Mouse (Mus musculus) embryonic stem cell, embryonic (primary cell): ENCODE data around the gene Insrr.
"Not testable (repeated sequence)": the region's sequence is repeated elsewhere in the genome, so short reads cannot be mapped to it uniquely, and the experiment has no call there.

ENCODE experiments used
- CTCF ChIA-PET, 4 experiments: fragments of 300-600 bp in 2 of 4; fragments of 350-600 bp in 2 of 4; sonication (Branson Sonifier 250); formaldehyde crosslinking; loops; one replicate each; lab custom pipeline; 2022; ENCODE audit warnings: inconsistent platforms in 2 of 4; lab: Charles Lee
- POLR2A ChIA-PET, 4 experiments: fragments of 300-600 bp in 2 of 4; fragments of 350-600 bp in 2 of 4; sonication (Branson Sonifier 250); formaldehyde crosslinking; loops; one replicate each; lab custom pipeline; 2022; ENCODE audit warnings: antibody characterized with exemption in 4 of 4, inconsistent platforms in 1 of 4; lab: Charles Lee

Insrr gene

DNA sequence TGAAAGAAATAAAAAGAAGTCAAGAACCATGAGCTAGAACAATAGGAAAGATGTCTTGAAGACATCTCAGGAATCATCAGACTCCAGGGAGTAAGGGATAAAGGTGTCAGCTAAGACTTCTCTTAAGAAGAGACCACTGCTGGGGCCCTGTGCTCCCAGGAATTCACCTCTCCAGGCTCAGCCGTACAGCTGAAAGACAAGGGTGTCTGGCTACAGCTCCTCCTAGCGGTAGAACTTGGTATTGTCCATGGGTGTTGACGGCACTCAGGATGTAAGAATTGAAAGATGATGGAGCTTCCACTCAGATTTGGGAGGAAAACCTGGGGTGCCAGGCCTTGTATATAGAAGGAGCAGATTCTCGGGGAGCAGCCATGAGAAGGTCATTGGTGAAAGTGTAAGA is 41.9 kb downstream of the Insrr start:
- POLR2A ChIA-PET, result interaction anchor here (0.6 to 3.6 kb wide), 18 partner anchors 9 to 299 kb away, joined by 3 to 12 read pairs (median 4); partner anchors contain the start of gene Hdgf (in 1 of the 4)
- CTCF ChIA-PET, result interaction anchor here (0.5 to 4.3 kb wide), 117 partner anchors 8 to 1136 kb away, joined by 3 to 38 read pairs (median 4); partner anchors contain the start of genes Insrr (in 3 of the 4), Lrrc71 (in 3 of the 4), Ntrk1 (in 3 of the 4) and Prcc (in 2 of the 4)

DNA sequence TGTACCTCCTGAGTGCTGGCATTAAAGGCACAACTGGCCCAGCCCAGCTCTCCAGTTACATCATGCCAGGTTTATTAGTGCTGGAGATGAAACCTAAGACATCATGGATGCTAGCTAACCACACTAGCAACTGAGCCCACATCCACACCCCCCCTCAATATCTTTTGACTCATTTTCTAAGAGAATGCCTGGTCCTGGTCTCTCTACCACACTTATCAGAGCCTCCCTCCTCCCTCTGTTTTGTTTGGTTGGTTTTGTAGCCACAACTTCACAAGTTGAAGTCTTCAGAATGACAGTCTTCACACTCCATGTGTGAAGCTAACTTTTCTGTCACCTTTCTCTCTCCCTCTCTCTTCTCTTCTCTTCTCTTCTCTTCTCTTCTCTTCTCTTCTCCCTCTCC is 44.1 kb downstream of the Insrr start:
- POLR2A ChIA-PET, result interaction anchor here in 2 of 4 experiments (0.6 to 3.6 kb wide), 4 partner anchors 10 to 309 kb away, joined by 4 to 12 read pairs (median 6); no protein-coding TSS in a partner anchor
- CTCF ChIA-PET, result interaction anchor here in 2 of 4 experiments (2.9 to 4.3 kb wide), 3 partner anchors 13 to 71 kb away, joined by 24 to 38 read pairs (median 29); partner anchors contain the start of gene Ntrk1 (in 1 of the 2)

- POLR2A ChIA-PET, result interaction anchor here in 1 of 4 experiments (0.8 kb wide), 1 partner anchor 130 kb away, joined by 3 read pairs; no protein-coding TSS in a partner anchor
- CTCF ChIA-PET, result interaction anchor here in 2 of 4 experiments (0.9 to 1.2 kb wide), 3 partner anchors 11 to 16 kb away, joined by 3 read pairs; no protein-coding TSS in a partner anchor
Measured at GRCm38 (mm10) chr3:87844981-87845380, 48.2 kb downstream of the Insrr start.

DNA sequence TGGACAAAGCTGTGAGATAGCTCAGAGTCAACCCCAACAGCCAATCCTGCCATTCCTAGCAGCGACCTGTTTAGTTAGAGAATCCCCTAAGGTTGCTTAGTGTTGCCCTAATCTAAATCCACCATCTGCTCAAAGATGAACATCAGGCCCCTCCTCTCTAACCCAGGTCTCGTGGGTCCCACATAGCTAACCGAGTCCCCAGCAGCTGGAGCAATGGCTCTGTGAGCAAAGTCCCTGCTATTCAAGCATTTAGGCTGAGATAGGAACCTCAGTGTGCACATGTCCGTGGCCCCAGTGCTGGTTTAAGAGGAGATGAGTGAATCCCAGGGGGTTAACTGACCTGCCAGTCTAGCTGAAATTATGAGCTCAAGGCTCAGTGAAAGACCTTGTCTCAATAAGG is 49.4 kb downstream of the Insrr start:
- POLR2A ChIA-PET, result interaction anchor here in 3 of 4 experiments (0.5 to 1.5 kb wide), 3 partner anchors 9 to 81 kb away, joined by 3 read pairs; no protein-coding TSS in a partner anchor
- CTCF ChIA-PET, result interaction anchor here in 3 of 4 experiments (0.5 to 3.4 kb wide), 7 partner anchors 8 to 172 kb away, joined by 3 to 19 read pairs (median 4); no protein-coding TSS in a partner anchor

- POLR2A ChIA-PET, result interaction anchor here in 2 of 4 experiments (0.5 to 1.5 kb wide), 3 partner anchors 9 to 81 kb away, joined by 3 read pairs; no protein-coding TSS in a partner anchor
Measured at GRCm38 (mm10) chr3:87846650-87847110, 49.9 kb downstream of the Insrr start, which contains the start of gene Sh2d2a. Gene Sh2d2a, plus strand, starts transcription at chr3:87846755.

DNA sequence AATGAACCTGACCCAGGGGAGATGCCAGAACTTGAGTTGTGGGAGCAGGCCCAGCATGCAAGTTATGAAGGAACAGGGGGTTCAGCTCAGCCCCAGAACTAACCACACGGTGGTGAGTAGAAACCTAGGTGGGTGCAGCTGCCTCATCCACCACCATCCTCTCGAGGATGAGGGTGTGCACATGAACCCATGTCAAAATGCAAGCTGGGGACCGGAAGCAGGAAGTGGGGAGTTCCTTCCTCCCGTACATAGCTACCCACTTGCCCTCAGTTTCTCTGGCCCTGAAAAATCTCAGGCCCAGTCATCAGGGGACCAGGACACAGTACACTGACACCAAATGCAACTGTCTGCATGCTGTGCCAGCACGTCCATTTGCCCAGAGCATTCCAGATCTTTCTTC is 50.9 kb downstream of the Insrr start:
- ChIA-PET POLR2A (interaction anchor here in 3 of 4 experiments (0.6 to 1.7 kb wide), 12 partner anchors 9 to 358 kb away, joined by 3 to 4 read pairs (median 3); partner anchors contain the start of gene Prcc (in 1 of the 3)), CTCF (interaction anchor here (0.9 to 3.4 kb wide), 3 partner anchors 9 kb away, joined by 3 to 19 read pairs (median 8); no protein-coding TSS in a partner anchor)

More at GRCm38 (mm10) chr3:87846650-87847110, 49.9 kb downstream of the Insrr start, which contains the start of gene Sh2d2a:
- CTCF ChIA-PET, result interaction anchor here in 2 of 4 experiments (0.6 to 3.4 kb wide), 3 partner anchors 8 to 164 kb away, joined by 3 to 19 read pairs (median 4); no protein-coding TSS in a partner anchor

- CTCF ChIA-PET, result interaction anchor here (0.6 to 3.4 kb wide), 4 partner anchors 9 to 119 kb away, joined by 3 to 19 read pairs (median 5); no protein-coding TSS in a partner anchor
- POLR2A ChIA-PET, result interaction anchor here in 1 of 4 experiments (1.4 to 1.7 kb wide), 2 partner anchors 11 to 17 kb away, joined by 4 read pairs; no protein-coding TSS in a partner anchor
Measured at GRCm38 (mm10) chr3:87849117-87849516, 52.4 kb downstream of the Insrr start.

DNA sequence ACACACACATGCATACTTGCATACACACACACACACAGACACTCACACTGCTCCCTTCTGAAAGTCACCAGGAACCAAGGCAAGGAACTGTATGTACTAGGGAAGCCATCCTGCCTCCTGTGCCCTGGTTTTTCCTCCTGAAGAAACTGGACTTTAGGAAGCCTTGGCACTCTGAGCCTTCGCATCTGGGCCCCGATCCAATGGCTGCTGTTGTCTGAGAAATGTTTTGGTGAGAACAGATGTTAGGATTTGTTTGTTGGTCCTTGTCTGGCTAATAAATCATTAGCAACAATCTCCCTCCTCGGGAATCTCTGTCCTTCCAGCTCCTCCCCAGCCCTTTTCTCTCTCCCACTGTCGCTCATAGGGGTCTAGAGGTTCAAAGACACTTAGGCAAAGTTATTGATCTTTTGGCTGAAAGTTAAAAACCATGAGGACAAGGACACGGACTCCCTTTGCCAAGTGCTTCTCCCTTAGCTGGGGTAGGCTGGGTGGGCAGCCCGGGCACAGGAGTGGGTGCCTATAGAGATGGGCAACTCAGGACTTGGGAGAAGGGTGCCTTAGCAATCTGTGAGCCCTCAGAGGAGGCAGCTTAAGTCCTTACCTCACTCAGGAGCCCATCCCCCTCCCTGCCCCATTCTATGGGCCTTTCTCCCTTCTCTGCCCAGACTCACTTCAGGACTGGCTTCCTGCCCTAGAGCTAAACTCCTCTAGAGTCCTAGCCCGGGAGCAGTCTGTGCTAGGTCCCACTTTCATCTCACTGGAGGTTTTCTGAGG is 58.2 kb downstream of the Insrr start:
- CTCF ChIA-PET, result interaction anchor here in 3 of 4 experiments (0.8 to 6.4 kb wide), 7 partner anchors 15 to 115 kb away, joined by 3 to 29 read pairs (median 4); no protein-coding TSS in a partner anchor
- POLR2A ChIA-PET, result interaction anchor here in 2 of 4 experiments (0.6 to 2.7 kb wide), 12 partner anchors 8 to 166 kb away, joined by 3 to 9 read pairs (median 3); partner anchors contain the start of genes Hdgf (in 1 of the 2), Mrpl24 (in 1 of the 2), Prcc (in 1 of the 2) and Sh2d2a (in 1 of the 2)

- POLR2A ChIA-PET, result interaction anchor here in 2 of 4 experiments (0.8 to 2.7 kb wide), 9 partner anchors 9 to 96 kb away, joined by 3 to 9 read pairs (median 3); partner anchors contain the start of genes Mrpl24 (in 1 of the 2), Prcc (in 1 of the 2) and Sh2d2a (in 1 of the 2)
Measured at GRCm38 (mm10) chr3:87855936-87856335, 59.2 kb downstream of the Insrr start.

GRCm38 (mm10) chr3:87857666-87858065 is 60.9 kb downstream of the Insrr start:
- CTCF ChIA-PET, result interaction anchor here in 2 of 4 experiments (0.6 to 2.6 kb wide), 6 partner anchors 19 to 109 kb away, joined by 3 to 14 read pairs (median 4); partner anchors contain the start of gene Lrrc71 (in 1 of the 2)
- POLR2A ChIA-PET, result interaction anchor here in 2 of 4 experiments (0.7 to 5.1 kb wide), 5 partner anchors 10 to 28 kb away, joined by 3 to 33 read pairs (median 5); partner anchors contain the start of gene Prcc (in 2 of the 2)

More at GRCm38 (mm10) chr3:87855936-87856335, 59.2 kb downstream of the Insrr start:
- CTCF ChIA-PET, result interaction anchor here in 3 of 4 experiments (0.8 to 6.4 kb wide), 6 partner anchors 16 to 114 kb away, joined by 3 to 29 read pairs (median 4); no protein-coding TSS in a partner anchor

- ChIA-PET CTCF (interaction anchor here in 2 of 4 experiments (1.0 to 1.7 kb wide), 6 partner anchors 21 to 127 kb away, joined by 3 to 7 read pairs (median 4); partner anchors contain the start of gene Nes (in 1 of the 2)), POLR2A (interaction anchor here in 3 of 4 experiments (0.6 to 5.1 kb wide), 4 partner anchors 21 to 111 kb away, joined by 4 to 33 read pairs (median 6); partner anchors contain the start of genes Nes (in 1 of the 3) and Prcc (in 1 of the 3))
Measured at GRCm38 (mm10) chr3:87859813-87860212, 63.1 kb downstream of the Insrr start.

DNA sequence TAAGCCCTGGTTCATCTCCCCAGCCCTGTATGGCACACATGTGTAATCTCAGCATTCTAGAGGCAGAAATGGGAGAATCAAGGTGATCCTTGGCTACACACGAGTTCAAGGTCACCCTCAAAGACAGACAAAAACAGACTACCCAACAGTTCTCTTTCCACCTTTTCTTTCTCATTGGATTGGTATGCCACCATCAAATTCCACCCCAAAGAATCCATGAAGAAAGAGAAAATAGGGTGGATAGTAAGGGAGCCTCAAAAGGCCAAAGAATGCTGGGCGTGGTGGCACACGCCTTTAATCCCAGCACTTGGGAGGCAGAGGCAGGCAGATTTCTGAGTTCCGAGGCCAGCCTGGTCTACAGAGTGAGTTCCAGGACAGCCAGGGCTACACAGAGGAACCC is 67.4 kb downstream of the Insrr start:
- POLR2A ChIA-PET, result interaction anchor here in 2 of 4 experiments (0.6 to 2.0 kb wide), 7 partner anchors 12 to 453 kb away, joined by 3 to 12 read pairs (median 4); partner anchors contain the start of gene Prcc (in 2 of the 2)
- CTCF ChIA-PET, result not testable (repeated sequence)
